9 mouse cellular contexts compared by ENCODE assay signal in the genomic region with DNA sequence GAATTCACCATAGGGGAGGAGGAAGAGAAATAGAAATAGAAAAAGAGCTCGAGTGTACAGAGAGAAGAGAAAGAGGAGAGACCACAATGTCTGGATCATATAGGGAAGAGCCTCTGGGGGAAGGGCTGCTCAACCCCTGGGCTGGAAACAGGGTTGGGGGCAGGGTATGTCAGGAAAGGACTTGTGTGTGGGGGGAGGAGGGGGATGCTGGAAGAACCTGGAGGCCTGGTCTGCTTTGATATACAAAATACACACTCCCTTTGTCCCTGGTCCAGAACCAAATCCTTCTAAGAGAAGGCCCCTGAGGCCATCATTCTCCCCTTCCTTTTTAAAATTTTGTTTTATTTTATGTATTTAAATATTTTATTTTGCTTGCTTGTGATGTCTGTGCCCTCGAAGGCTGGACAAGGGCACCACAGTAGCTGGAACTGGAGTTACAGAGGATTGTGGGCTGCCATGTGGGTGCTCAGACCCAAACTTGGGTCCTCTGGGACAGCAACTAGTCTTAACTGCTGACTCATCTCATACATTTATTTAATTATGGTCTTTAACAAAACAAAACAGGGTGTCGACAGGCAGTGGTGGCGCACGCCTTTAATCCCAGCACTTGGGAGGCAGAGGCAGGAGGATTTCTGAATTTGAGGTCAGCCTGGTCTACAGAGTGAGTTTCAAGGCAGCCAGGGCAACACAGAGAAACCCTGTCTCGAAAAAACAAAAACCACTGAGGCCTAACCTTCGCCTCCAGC. TPM values are rescaled to one million over a fixed set of nuclear protein-coding genes. Genes with fewer than 3 reads are reported as not detected.
DNase-seq lines count a peak whose midpoint lies in the region; ATAC-seq and TF ChIP-seq lines count a peak whose summit lies in the region.
"Had no signal": no experiment of that assay in that cellular context is flagged by ENCODE, and none has a peak within 500 bp of the region (broad histone marks: within the 10 kb centered on the region; RNA-seq: fewer than 3 reads in every experiment).

No protein-coding gene starts in this region.

- H3K4me3 ChIP-seq in heart, adult 2 months: peak overlapping the region; percentile 79; the same call in 1 of the 2 replicates
- peak overlapping the region; percentile 80 for H3K4me3 ChIP-seq in ES-Bruce4 (ENCODE audit: low read depth, low read length)
- H3K4me3 ChIP-seq in forebrain, postnatal 0 days (ENCODE audit: low read depth, low read length): peak overlapping the region; percentile 68; the same call in 1 of the 2 replicates
- peak overlapping the region; percentile 76 for H3K4me3 ChIP-seq in liver, embryonic 16.5 days (ENCODE audit: low read depth, low read length)

- no peaks in the 10 kb centered on the region for H3K36me3 ChIP-seq in heart, adult 2 months (ENCODE audit: control insufficient read depth, insufficient read depth, low read length)
- H3K36me3 ChIP-seq in ES-Bruce4 (ENCODE audit: control insufficient read depth, insufficient read depth, low read length, poor library complexity, severe bottlenecking): peaks cover 9% of the 10 kb centered on the region
- H3K36me3 ChIP-seq in forebrain, postnatal 0 days (ENCODE audit: insufficient read depth): peaks cover 26% of the 10 kb centered on the region
- no peaks in the 10 kb centered on the region for H3K36me3 ChIP-seq in liver, embryonic 16.5 days (ENCODE audit: control insufficient read depth, insufficient read depth)

- H3K79me2 ChIP-seq in heart, adult 2 months (replicated peaks; ENCODE audit: control insufficient read depth, insufficient read depth, low read length): no peaks in the 10 kb centered on the region

- peaks cover 1% of the 10 kb centered on the region; the same call in 1 of the 2 replicates for H3K4me1 ChIP-seq in heart, adult 2 months (ENCODE audit: control insufficient read depth, insufficient read depth, low read length)
- peaks cover 10% of the 10 kb centered on the region for H3K4me1 ChIP-seq in ES-Bruce4 (ENCODE audit: control insufficient read depth, insufficient read depth, low read length)
- peaks cover 2% of the 10 kb centered on the region; the same call in 1 of the 2 replicates for H3K4me1 ChIP-seq in forebrain, postnatal 0 days (ENCODE audit: insufficient read depth)
- peaks cover 28% of the 10 kb centered on the region for H3K4me1 ChIP-seq in liver, embryonic 16.5 days (ENCODE audit: control insufficient read depth, low read depth, low read length)

- WGBS in heart, adult 2 months: 86% methylated on average over 7 of the region's 7 CpGs
- 92% methylated on average over 7 of the region's 7 CpGs for WGBS in forebrain, postnatal 0 days
- WGBS in liver, embryonic 16.5 days (ENCODE audit: insufficient replicate concordance): 68% methylated on average over 7 of the region's 7 CpGs

- no peak for TF ChIP-seq CTCF in heart, adult 2 months (IDR thresholded peaks at IDR 0.05)
- TF ChIP-seq CTCF in ES-Bruce4 (IDR thresholded peaks at IDR 0.05; ENCODE audit: low read depth, low read length): no peak
- no peak for TF ChIP-seq CTCF in forebrain, postnatal 0 days (IDR thresholded peaks at IDR 0.05; ENCODE audit: low read depth)

- no peaks in the 10 kb centered on the region for H3K27me3 ChIP-seq in heart, adult 2 months (ENCODE audit: control insufficient read depth, insufficient read depth, low read length)
- no peaks in the 10 kb centered on the region for H3K27me3 ChIP-seq in ES-Bruce4 (ENCODE audit: control insufficient read depth, insufficient read depth, low read length, poor library complexity, severe bottlenecking)
- H3K27me3 ChIP-seq in forebrain, postnatal 0 days (ENCODE audit: insufficient read depth, low read length): no peaks in the 10 kb centered on the region
- H3K27me3 ChIP-seq in liver, embryonic 16.5 days (ENCODE audit: control insufficient read depth, insufficient read depth, low read depth, low read length): no peaks in the 10 kb centered on the region

- H3K4me2 ChIP-seq in forebrain, postnatal 0 days (ENCODE audit: low read depth): peak overlapping the region; percentile 96
- peak overlapping the region; percentile 99 for H3K4me2 ChIP-seq in liver, embryonic 16.5 days (ENCODE audit: low read depth, low read length)

- intact Hi-C loops in heart, adult 2 months (cut with DNase I): loop anchor here (2.0 to 10.0 kb wide), 3 partner anchors 26 to 272 kb away; no protein-coding TSS in a partner anchor

- TF ChIP-seq POLR2A in heart, adult 2 months (IDR thresholded peaks at IDR 0.05; ENCODE audit: insufficient read depth, low read depth, low read length): no peak
- no peak for TF ChIP-seq POLR2A in ES-Bruce4 (IDR thresholded peaks at IDR 0.05; ENCODE audit: insufficient read depth, low read length)

- TF ChIP-seq EP300 in heart, adult 2 months (IDR thresholded peaks at IDR 0.05; ENCODE audit: insufficient read depth, low read depth, low read length): no peak
- peak; percentile 91 for TF ChIP-seq EP300 in ES-Bruce4 (IDR thresholded peaks at IDR 0.05; ENCODE audit: insufficient read depth, low read depth, low read length)

- H3K27ac ChIP-seq in heart, adult 2 months: peak overlapping the region; percentile 93; the same call in 1 of the 2 replicates
- peak overlapping the region; percentile 94 for H3K27ac ChIP-seq in ES-Bruce4 (ENCODE audit: insufficient read depth, low read length)
- H3K27ac ChIP-seq in forebrain, postnatal 0 days (ENCODE audit: low read depth, low read length): no peak overlapping the region
- H3K27ac ChIP-seq in liver, embryonic 16.5 days (ENCODE audit: low read length): 0 out of 2 replicates have a peak overlapping the region, but pooled peaks have one; percentile 6

- no peak overlapping the region for H3K9ac ChIP-seq in heart, adult 2 months (ENCODE audit: low read depth, low read length)
- H3K9ac ChIP-seq in ES-Bruce4 (ENCODE audit: low read depth, poor library complexity, severe bottlenecking): peak overlapping the region; percentile 71
- no peak overlapping the region for H3K9ac ChIP-seq in forebrain, postnatal 0 days
- H3K9ac ChIP-seq in liver, embryonic 16.5 days (ENCODE audit: low read depth, low read length): no peak overlapping the region

- H3K9me3 ChIP-seq in ES-Bruce4 (replicated peaks; ENCODE audit: control insufficient read depth, insufficient read depth, low read length, poor library complexity, severe bottlenecking): no peaks in the 10 kb centered on the region
- no peaks in the 10 kb centered on the region for H3K9me3 ChIP-seq in forebrain, postnatal 0 days (ENCODE audit: low read length)
- no peaks in the 10 kb centered on the region for H3K9me3 ChIP-seq in liver, embryonic 16.5 days (replicated peaks; ENCODE audit: control insufficient read depth, low read length)

- ATAC-seq in forebrain, postnatal 0 days: no peak
- ATAC-seq in liver, embryonic 16.5 days (ENCODE audit: low read depth): no peak
- ATAC-seq in activated CD4-positive, CD25-positive, alpha-beta regulatory T cell, adult 4 months: no peak

- no peak for DNase-seq in heart, adult 2 months
- no peak for DNase-seq in heart, adult 9 months (ENCODE audit: low spot score in 2 of 2)
- DNase-seq in forebrain, postnatal 0 days: no peak
- no peak for DNase-seq in frontal cortex, postnatal 14 days (ENCODE audit: low spot score in 2 of 2)
- DNase-seq in MN1 (ENCODE audit: low spot score): no peak

RNA-seq across cellular contexts. Expression of a gene that starts 1.3 kb away (rescaled TPM):
- total RNA-seq in heart, adult 2 months (2021): 1 to 10 TPM; 1.6 to 2.0 TPM
- 3.0 and 3.1 TPM in 2 replicates for polyA plus RNA-seq in heart, adult 2 months (2012; rRNA removed)
- polyA plus RNA-seq in ES-Bruce4 (2011; ENCODE audit: insufficient read depth, insufficient read length, low read depth, missing spikeins): 17.9 and 20.1 TPM in 2 replicates
- 4.6 and 5.8 TPM in 2 replicates for total RNA-seq in forebrain, postnatal 0 days (2014; rRNA removed)
- polyA plus RNA-seq in forebrain, postnatal 0 days (2015; fragmentation: Nextera tagmentation; extraction: Ambion mirVana): 6.9 and 7.6 TPM in 2 replicates
- polyA plus RNA-seq in liver, embryonic 16.5 days (2015; fragmentation: Nextera tagmentation; extraction: Ambion mirVana): 2.5 and 3.4 TPM in 2 replicates
- 1 to 10 TPM; 2.8 to 5.1 TPM for polyA plus RNA-seq in activated CD4-positive, CD25-positive, alpha-beta regulatory T cell, adult 4 months (2017; shearing (Covaris generic))

RNA-seq across cellular contexts. Expression of a gene that starts 3.5 kb away (rescaled TPM):
- total RNA-seq in heart, adult 2 months (2021): 10 to 100 TPM; 27.1 to 32.1 TPM
- 24.4 and 28.3 TPM in 2 replicates for polyA plus RNA-seq in heart, adult 2 months (2012; rRNA removed)
- polyA plus RNA-seq in ES-Bruce4 (2011; ENCODE audit: insufficient read depth, insufficient read length, low read depth, missing spikeins): 85.6 and 89.8 TPM in 2 replicates
- 6.7 and 7.8 TPM in 2 replicates for total RNA-seq in forebrain, postnatal 0 days (2014; rRNA removed)
- 7.5 and 9.1 TPM in 2 replicates for polyA plus RNA-seq in forebrain, postnatal 0 days (2015; fragmentation: Nextera tagmentation; extraction: Ambion mirVana)
- 13.7 and 15.2 TPM in 2 replicates for polyA plus RNA-seq in liver, embryonic 16.5 days (2015; fragmentation: Nextera tagmentation; extraction: Ambion mirVana)
- polyA plus RNA-seq in activated CD4-positive, CD25-positive, alpha-beta regulatory T cell, adult 4 months (2017; shearing (Covaris generic)): 1 to 10 TPM; 6.5 to 9.0 TPM

RNA-seq across cellular contexts. Expression of a gene that starts 19.7 kb away (rescaled TPM):
- total RNA-seq in heart, adult 2 months (2021): 100 to 1,000 TPM; 205 to 251 TPM
- 105 and 141 TPM in 2 replicates for polyA plus RNA-seq in heart, adult 2 months (2012; rRNA removed)
- polyA plus RNA-seq in ES-Bruce4 (2011; ENCODE audit: insufficient read depth, insufficient read length, low read depth, missing spikeins): 8.0 and 9.3 TPM in 2 replicates
- 2.0 and 4.0 TPM in 2 replicates for total RNA-seq in forebrain, postnatal 0 days (2014; rRNA removed)
- polyA plus RNA-seq in forebrain, postnatal 0 days (2015; fragmentation: Nextera tagmentation; extraction: Ambion mirVana): 2.7 and 4.3 TPM in 2 replicates
- 0.35 and 0.65 TPM in 2 replicates for polyA plus RNA-seq in liver, embryonic 16.5 days (2015; fragmentation: Nextera tagmentation; extraction: Ambion mirVana)
- polyA plus RNA-seq in activated CD4-positive, CD25-positive, alpha-beta regulatory T cell, adult 4 months (2017; shearing (Covaris generic)): 1 to 10 TPM in 1 of 2 experiments, under 1 TPM in 1; 0.95 to 3.1 TPM

RNA-seq across cellular contexts. Expression of a gene that starts 35.3 kb away (rescaled TPM):
- not detected for total RNA-seq in heart, adult 2 months (2021)
- polyA plus RNA-seq in heart, adult 2 months (2012; rRNA removed): 0.08 and 0.12 TPM in 2 replicates
- polyA plus RNA-seq in ES-Bruce4 (2011; ENCODE audit: insufficient read depth, insufficient read length, low read depth, missing spikeins): 11.0 and 11.2 TPM in 2 replicates
- total RNA-seq in forebrain, postnatal 0 days (2014; rRNA removed): 153 and 177 TPM in 2 replicates
- 89.7 and 97.5 TPM in 2 replicates for polyA plus RNA-seq in forebrain, postnatal 0 days (2015; fragmentation: Nextera tagmentation; extraction: Ambion mirVana)
- polyA plus RNA-seq in liver, embryonic 16.5 days (2015; fragmentation: Nextera tagmentation; extraction: Ambion mirVana): 0.05 TPM in 1 of 2 replicates, not detected in the other
- polyA plus RNA-seq in activated CD4-positive, CD25-positive, alpha-beta regulatory T cell, adult 4 months (2017; shearing (Covaris generic)): not detected
- total RNA-seq: gastrocnemius, postnatal 36 days had no signal

Comparison
In these comparisons a context has a peak if more than half of its experiments do, and no peak if none do; other contexts are left out.
1. RNA of a gene that starts 19.7 kb away (polyA plus RNA-seq): 105 to 141 TPM in heart, adult 2 months; 8.0 to 9.3 TPM in ES-Bruce4, 2.7 to 4.3 TPM in forebrain, postnatal 0 days, 0.95 to 3.1 TPM in activated CD4-positive, CD25-positive, alpha-beta regulatory T cell, adult 4 months and 0.35 to 0.65 TPM in liver, embryonic 16.5 days; every median in the first group is over 10 times any median in the second.
2. Peak in every context shown above with its lines, with median percentiles within 50 percentile points of each other: H3K4me3 ChIP-seq.